Mouse (Mus musculus): ENCODE data around the gene Zmat3.

Gene Zmat3

DNA sequence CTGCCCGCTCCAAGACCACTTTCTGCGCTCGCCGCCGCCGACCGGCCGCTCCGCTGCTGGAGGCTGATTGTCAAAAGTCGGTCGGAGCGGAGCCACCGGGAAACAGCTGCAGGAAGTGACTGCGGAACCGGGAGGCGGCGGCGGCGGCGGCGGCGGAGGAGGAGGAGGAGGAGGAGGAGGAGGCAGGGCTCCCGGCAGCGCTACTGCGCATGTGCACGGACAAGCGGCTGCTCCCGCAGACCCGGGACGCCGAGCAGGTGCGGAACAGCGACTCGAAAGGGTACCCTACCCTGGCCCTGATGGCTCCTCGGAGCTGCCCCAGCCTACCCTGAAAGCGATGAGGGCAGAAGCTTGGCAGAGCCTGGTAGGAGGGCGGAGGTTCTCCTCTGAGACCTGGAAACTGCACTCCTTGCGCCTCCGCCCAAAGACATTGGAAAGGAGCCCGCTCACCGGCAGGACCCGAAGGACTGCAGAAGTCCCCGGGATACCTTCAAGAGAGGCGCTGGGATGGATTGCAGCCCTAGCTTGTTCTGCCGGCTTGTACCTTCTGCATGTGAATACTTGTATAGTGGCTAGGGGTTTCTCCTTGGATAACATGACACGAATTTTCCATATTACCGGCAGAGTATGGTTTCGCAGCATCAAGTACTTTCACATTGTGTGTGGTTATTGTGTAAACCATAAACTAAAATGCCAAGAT, at the start of gene Zmat3:
TSS of gene Zmat3 (minus strand) at position 469 of the 700 bp plus-strand sequence.
- peak; percentile 77 to 89 for DNase-seq (ENCODE audit: low spot score in 2 of 2)

DNA sequence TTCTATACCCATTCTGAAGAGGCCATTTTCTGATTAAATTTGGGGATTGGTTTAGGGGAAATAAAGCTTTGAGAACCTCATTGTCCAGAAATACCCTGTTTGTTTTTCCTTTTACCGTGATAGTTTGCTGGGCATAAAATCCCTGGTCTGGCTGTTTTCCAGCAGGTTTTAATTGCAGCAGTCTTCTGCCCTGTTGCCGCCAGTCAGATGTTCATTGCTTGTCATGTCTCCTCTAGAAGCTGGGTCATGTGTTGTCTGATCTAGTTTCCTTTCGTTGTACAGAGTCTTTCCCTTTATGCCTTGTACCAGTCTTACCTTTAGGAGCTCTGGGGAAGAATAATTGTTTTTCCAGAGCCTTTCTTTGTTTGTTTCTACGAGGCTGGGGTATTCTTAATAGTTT, 48.6 kb upstream of the Zmat3 start:
- DNase-seq (ENCODE audit: low spot score in 2 of 2) = no peak

DNA sequence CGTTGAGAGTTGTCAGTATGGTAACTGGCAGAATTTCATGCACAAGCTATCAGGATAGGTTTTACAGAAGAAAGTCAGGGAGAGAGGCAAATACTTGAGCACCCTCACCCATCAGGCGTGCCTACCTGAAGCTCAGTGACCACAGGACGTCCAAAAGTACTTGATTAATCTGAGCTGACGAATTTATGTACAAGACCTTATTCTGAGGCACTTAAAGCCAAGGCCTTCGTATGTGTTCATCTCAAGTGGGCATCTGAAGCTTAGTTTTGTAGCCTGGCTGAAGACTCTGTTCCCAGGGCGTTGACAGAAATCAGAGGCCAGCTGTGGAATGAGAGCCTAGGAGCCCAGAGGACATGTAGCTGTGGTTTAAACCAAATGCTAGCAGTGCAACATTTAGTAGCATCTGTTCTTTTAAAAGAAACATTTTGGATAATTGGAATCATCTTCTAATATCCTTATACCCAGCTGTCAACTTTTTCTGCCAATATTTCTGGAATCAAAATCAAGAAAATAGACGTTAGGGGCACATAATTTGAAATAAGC, 46.8 kb upstream of the Zmat3 start:
- DNase-seq (ENCODE audit: low spot score in 2 of 2) = no peak

DNA sequence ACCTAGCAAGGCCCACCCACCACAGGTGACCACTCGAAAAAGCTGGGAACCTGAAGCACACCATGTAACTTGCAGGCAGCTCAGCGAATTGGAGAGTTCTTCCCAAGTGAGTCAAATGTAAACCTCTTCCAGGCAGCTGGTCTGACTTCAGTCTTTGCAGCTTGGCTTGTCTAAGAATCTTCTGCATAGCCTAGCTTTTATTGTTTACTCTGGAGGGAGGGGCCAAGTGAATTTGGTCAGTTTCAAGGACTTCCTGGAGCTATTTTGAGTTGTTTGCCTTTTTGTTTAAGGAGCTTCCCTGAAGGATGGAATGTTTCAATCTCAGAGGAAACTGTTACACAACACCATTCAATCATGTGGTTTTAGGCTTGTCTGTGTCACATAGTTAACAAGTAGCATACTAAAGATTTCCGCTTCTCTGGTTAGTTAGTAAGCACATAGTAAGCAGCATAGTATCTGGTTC, 43.0 kb upstream of the Zmat3 start:
- no peak for DNase-seq (ENCODE audit: low spot score in 2 of 2)

DNA sequence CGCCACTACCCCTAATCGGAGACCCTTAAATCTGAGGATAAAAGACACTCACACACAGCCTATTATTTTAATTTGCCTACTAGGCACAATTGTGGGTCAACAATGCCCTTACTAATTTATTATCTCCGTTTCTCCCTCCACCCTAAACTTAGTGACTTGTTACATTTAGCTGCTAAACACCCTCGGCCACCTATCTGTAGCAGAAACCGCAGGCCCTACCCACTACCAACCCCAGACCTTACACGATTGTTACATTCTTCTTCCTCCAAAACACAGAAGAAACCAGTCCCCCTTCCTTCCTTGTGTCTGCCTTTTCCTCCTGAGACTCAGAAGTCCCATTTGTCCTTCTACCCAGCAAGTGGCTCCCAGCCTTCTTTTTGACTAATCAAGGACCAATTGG, 41.0 kb upstream of the Zmat3 start:
- no peak for DNase-seq (ENCODE audit: low spot score in 2 of 2)

DNA sequence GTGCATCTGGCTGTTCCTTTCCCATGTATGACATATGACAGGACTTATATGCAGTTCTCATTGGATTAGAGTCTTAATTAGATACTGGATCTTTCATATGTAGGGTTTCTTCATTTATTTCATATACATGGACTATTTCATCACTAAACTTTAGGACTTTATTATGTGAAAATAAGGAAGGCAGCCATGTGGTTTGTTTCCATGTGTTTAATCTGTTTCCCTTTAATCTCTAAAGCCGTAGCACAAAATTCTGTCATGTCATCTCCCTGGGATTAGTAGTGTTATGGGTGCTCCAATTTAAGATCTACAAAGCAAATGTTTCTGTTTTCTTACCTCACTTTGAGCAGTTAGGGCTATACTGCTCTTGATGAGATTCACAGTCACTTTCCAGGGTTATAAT, 39.9 kb upstream of the Zmat3 start:
- no peak for DNase-seq (ENCODE audit: low spot score in 2 of 2)

DNA sequence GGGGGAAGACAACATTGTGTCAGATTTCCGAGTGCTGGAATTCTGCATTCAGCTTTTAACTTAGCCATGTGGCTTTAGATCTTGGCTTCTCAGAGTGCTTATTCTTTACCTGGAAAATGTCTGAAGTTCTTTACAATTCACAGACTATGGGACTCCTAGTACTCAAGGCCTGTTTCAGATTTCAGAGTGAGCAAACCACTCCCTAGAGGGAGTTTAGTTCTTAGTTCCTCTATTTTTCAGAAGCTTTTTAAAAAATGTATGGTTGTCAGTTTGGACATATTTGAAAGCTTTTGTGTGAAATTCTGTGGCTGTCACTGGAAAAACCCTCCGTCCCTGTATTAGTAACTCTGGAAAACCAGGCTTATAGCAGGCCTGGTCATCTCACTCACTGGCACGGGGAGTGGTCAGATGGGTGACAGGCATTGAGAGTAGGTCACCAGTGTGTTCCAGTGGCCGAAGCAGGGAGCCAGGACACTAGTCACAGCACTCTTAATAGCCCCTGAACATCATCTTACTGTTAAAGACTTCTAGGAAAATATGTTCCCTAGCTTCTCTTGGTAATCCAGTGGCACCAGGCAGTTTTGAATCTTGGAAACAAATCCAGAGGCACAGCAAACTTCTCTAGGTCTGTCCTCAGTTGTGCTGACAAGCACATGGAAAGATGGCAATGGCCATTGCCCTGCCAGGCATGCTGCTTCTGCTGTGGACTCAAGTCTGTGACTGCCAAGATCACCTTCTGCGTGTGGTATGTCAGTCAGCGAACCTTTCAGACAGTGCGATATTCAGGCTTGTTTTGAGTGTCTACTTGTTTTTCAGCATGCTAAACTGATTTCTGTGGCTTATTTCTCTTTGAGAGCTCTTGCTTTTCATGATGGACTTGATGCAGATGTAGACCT, 37.4 kb upstream of the Zmat3 start:
- no peak for DNase-seq (ENCODE audit: low spot score in 2 of 2)

DNA sequence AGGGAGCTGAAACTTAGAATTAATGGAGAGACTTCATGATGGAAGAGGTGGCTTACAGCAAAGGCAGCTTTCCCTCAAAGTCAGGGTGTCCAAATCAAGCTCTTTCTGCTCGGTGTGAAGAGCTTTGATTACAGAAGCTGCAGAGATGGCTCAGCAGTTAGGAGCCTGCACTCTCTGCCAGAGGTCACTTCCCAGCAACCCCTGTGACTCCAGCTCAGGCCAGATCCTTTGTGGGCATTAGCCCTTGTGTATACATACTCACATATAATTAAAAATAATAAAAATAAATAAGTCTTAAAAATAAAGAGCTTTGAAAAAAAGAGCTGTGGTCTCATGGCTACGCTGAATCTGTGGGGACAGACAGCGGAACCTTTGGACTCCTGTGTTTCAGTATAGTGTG, 35.8 kb upstream of the Zmat3 start:
- DNase-seq (ENCODE audit: low spot score in 2 of 2) = no peak

DNA sequence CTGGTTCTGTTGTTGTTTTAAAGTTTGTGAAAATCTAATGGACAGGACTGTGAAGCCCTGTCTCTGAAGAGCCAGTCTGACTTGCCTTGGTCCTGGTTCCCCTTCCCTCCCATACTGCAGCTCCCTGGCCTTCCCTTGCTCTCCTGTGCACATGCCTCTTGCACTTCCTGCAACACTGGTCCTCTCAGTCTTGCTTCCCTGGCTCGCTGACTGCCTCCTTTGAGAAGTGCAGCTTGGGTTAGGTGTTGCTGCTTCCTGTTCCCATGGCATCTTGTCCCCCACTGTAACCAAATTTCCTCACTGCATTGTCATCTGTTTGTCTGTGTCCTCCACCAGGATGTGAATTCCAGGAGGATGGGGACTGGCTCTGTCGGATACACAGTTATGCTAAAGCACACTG, 34.1 kb upstream of the Zmat3 start:
- DNase-seq (ENCODE audit: low spot score in 2 of 2) = no peak

DNA sequence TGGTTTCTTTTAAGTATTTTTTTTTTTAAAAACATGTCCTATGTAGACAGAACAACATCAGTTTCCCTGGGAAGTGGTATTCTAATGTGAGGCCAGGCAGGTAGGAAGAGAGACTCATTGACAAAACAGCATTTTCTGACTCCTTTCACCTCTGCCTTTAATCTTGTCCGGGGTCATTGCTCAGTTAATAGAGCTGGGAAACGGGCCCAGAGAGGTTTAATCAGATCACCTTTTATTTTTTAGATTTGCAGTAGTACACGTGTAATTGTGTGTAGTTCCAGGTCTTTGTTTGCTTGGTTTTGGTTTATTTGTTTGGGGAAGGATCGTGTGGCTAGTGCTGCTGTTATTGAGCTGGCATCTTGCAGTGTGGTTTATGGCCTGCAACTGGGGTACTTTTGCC, 33.6 kb upstream of the Zmat3 start:
- no peak for DNase-seq (ENCODE audit: low spot score in 2 of 2)

DNA sequence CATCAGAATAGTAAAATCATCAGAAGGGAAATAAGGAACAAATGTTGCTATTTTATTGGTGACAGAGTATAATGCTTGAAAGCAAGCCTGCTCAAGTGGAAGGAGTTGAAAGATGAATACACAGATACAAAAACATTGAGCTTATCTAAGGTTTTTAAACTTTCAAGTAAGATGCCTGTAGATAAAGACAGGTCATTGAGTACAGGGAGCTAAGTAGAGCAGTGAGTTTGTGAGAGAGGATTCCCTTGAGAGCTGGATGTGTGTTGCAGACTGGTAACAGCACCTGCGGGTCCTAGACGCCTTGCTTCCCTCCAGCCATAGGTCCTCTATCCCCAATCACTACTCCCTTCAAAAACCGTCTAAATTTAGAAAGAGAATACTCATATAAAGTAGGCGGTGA, 32.8 kb upstream of the Zmat3 start:
- no peak for DNase-seq (ENCODE audit: low spot score in 2 of 2)

DNA sequence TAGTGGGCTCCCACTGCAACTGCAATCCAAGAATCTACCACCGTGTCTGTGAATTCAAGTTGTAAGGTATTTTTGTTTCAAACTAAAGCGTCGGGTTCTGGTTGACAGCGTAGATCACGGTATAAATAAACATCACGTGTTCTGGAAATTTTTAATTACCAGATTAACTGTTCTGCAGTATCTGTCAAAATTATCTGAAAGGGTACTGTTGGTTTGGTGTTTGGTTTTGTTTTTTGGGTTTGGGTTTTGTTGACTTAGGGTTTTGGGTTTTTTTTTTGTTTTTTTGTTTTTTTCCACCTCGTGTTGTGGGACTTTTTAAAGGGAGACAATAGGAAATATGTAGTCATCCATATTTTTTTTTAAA, 32.3 kb upstream of the Zmat3 start:
- DNase-seq (ENCODE audit: low spot score in 2 of 2) = no peak

DNA sequence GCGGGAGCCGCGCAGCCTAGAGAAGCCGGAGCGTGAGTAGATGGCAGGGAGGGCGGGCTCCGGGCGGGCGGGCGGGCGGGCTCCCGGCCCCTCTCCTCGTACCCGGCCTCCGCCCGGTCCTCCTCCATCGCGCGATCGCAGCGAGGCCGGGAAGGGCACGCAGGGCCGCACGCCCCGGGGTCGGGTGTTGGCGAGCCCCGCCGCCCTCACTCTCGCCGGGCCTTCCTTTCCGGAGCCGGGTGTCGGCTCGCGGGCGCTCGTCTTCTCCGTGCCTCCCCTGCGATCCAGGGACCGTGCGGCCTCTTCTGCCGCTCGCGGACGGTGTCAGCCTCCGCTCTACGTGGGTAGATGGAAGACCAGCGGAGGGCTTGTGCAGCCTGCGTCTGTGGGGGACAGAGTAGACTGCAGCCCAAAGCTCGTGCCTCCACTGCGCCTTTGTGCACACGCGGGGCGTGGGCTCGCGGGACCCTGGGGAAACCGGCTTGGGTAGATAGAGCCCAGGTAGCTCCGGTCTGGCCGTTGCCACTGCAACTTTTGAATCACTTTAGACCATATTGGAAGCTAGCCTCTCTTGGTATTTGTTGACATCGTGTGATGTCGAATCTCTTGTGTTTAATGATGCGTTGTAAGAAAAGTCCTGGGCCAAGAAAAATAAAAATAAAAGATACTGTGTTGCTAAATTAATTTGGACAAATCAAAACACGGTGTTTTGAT, 31.8 kb upstream of the Zmat3 start, which contains the start of gene Pik3ca:
TSS of gene Pik3ca (plus strand) at position 211 of the 714 bp plus-strand sequence.
- peak; percentile 66 to 86 for DNase-seq (ENCODE audit: low spot score in 2 of 2)

DNA sequence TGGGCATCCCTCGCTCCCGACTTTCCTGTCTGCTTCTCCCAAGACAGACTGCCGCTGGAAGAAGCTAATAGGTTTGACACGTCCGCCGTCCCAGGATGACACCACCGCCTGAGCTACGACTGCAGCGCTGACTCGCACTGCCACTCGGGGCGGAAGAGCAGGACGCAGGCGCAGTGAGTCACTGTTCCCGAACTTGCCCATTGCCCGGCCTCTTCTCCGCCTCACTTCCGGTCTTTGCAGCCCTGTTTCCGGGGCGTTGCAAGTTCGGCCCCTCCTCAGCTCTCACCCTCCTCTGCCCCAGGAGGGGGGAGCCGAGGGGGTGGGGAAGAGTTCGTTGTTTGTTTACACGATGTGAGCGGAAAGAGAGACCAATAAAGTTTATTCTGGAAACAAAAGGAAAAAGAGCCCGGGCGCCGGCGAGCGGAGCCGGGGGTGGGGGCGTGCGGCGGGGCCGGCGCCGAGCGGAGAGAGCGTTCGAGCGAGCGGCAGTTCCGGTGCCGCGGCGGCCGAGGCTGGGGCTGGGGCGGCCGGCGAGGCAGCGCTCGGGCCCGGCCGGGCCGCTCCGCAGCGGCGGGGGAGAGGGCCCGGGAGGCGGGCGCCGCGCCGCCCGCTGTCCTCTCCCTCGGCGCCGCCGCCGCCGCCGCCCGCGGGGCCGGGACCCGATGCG, 31.1 kb upstream of the Zmat3 start:
- peak; percentile 94 to 96 for DNase-seq (ENCODE audit: low spot score in 2 of 2)

DNA sequence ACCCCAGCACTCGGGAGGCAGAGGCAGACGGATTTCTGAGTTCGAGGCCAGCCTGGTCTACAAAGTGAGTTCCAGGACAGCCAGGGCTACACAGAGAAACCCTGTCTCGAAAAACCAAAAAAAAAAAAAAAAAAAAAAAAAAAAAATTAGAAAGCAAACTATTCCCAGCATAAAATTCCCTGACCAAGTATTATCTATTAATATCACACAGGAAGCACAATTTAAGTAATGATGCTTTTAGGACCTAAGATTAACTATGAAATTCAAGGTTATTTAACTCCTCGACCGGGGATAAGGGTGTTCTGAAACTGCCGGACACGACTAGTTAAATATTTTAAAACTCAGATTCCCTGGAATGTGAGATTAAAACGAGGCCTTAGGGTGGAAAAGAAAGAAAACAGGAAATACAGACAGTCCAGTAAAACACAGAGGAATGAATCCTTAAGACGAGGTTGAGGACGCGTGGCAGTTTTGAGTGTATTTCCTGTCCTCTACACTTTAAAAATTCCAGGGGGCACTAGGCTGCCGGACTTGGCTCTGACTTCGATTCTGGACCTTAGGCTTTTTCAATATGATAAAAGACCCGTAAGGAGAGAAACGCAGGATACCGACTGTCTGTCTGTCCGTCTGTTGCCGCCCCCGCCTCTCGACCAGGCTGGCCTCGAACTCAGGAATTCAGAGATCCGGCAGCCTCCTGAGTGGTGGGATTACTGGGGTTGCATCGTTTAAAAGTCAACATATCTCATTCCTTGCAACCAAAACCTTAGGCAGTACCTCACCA, 30.1 kb upstream of the Zmat3 start:
- peak; percentile 30 to 76 for DNase-seq (ENCODE audit: low spot score in 2 of 2)

DNA sequence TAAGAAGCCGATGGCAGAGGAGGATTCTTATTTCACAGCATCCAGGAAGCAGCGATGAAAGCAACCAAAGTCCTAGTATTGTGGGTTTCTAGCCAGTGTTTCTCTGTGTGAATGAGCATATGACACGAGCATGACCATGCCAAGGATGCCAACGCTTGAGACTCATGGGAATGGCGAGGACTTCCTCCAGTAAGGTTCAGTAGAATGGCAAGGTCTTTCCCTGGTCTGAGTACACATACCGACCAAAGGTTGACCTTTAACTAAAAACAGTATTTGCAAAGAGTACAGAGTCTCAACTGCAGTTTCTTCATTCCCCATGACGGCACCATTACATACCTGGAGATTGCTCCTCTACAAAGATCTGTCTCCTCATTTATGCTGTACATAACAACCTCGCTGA, 28.2 kb upstream of the Zmat3 start:
- DNase-seq (ENCODE audit: low spot score in 2 of 2) = no peak

DNA sequence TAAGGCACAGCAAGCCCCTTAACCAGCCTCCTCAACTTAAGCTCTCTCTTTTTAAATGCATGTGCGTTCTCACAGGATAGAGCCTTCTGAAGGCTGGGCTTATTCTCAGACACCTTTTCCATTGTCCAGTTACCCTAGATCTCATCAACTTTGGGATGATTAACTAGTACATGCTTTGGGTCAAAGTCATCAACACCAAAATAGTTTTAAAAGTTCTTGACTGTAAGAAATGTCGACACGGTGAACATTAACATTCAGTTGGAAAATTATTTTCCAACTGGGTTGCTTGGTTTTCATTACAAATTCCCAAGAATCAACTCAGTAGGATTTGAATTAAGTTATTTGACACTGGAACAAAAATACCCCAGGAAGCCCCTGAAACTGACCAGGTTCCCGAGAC, 27.0 kb upstream of the Zmat3 start:
- DNase-seq (ENCODE audit: low spot score in 2 of 2) = no peak

DNA sequence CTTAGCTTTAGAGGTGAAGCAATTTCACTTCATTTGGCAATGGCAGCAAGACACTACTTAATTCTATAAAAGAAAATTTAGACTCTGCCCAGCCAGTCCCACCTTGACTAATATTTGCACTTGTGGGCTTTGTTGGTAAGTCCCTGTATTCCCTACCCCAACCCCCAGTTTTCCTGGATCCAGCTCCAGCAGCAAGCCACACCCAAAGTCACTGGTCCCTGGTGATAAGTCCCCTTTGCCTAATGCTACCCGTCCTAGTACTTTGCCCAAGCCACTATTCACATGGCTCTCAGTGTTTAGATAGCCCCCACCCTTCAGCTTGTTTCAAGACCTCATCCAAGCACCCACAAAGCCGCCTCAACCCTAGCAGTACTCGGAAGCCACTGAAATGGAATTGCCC, 15.7 kb upstream of the Zmat3 start:
- DNase-seq (ENCODE audit: low spot score in 2 of 2) = no peak

DNA sequence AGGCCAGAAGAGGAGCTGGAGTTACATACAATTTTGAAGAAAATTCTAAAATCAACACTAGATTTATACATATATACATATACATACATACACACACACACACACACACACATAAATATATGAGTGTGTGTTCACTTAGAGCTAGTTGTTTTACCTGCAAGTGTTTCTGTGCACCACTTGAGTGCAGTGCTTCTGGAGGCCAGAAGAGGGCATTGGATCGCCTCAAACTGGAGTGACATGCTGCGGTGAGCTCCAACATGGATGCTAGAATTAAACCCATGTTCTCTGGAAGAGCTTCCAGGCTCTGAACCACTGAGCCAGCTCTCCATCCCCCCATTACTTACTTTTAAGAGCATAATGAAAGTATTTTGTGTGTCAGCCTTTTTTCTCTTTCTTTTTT, 14.1 kb upstream of the Zmat3 start:
- peak in 1 of 2 experiments; percentile 22 for DNase-seq (ENCODE audit: low spot score in 2 of 2)

DNA sequence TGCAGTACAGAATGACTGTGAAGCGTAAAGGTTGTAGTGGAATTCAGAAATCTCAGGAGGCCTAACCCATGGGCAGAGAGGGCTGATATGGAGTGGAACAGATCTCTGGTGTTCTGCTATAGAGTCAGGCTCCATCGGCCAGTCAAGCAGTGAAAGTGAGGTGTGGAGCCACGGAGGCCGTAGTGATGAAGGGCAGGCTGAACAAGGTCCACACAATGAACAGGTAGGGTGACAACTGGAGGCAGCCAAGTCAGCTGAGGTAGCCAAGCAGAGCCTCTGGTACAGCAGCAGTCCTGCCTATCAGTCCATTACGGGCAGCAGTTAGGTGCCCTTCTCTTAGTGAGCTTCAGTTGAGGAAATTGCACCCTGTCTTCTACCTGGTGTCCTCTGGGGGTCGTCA, 7.4 kb upstream of the Zmat3 start:
- no peak for DNase-seq (ENCODE audit: low spot score in 2 of 2)

DNA sequence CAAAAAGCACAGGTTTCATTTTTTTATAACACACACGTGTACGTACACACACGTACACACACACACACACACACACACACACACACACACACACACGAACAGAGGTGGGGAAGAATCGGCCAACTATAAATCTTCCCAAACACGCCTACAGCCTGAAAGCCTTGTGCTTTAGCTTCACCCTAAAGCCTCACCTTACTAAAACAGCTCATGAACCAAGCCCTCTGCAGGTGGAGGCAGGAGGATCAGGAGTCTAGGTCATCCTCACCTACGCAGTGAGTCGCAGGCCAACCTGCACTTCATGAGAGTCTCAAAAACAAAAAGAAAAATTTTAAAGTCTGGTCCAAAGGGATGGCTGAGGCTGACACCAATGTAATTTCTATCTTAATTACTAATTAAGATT, 6.7 kb upstream of the Zmat3 start:
- no peak for DNase-seq (ENCODE audit: low spot score in 2 of 2)
